Mouse (Mus musculus) midbrain, embryonic 14.5 days (tissue): Measurements from ENCODE around the gene Lingo1. TPM values are rescaled to one million over a fixed set of nuclear protein-coding genes. Genes with fewer than 3 reads are reported as not detected.

ENCODE experiments used
- ATAC-seq: fragments of 200-750 bp; cut with Nextera tagmentation; 2 replicates; pipeline ENCODE4 v1.8.0; 2017; ENCODE audit warnings: moderate number of reproducible peaks, moderate library complexity; ENCODE audit not compliant: low FRiP score, low TSS enrichment
- DNase-seq: peaks from one replicate; pipeline ENCODE4 v3.0.0-alpha.2; 2015
- H3K27ac ChIP-seq: fragments of 300-500 bp; sonication (generic); replicated peaks from 2 replicates; pipeline ENCODE4 v1.5.1; 2014; ENCODE audit warnings: mild to moderate bottlenecking, low read depth, low read length, moderate library complexity
- H3K27me3 ChIP-seq: fragments of 300-500 bp; sonication (generic); 2 replicates; pipeline ENCODE4 v1.6.1; 2014; ENCODE audit warnings: low read length, control low read depth, mixed read lengths; ENCODE audit not compliant: control insufficient read depth, insufficient read depth
- H3K36me3 ChIP-seq: fragments of 300-500 bp; sonication (generic); 2 replicates; pipeline ENCODE4 v1.6.1; 2014; ENCODE audit warnings: low read length, control low read depth; ENCODE audit not compliant: control insufficient read depth, insufficient read depth
- H3K4me1 ChIP-seq: fragments of 300-500 bp; sonication (generic); 2 replicates; pipeline ENCODE4 v1.6.1; 2014; ENCODE audit warnings: mild to moderate bottlenecking, antibody characterized with exemption, low read length, control low read depth; ENCODE audit not compliant: control insufficient read depth, insufficient read depth
- H3K4me2 ChIP-seq: fragments of 300-500 bp; sonication (generic); 2 replicates; pipeline ENCODE4 v1.6.1; 2014; ENCODE audit warnings: mild to moderate bottlenecking, low read length, moderate library complexity
- H3K4me3 ChIP-seq: fragments of 300-500 bp; sonication (generic); replicated peaks from 2 replicates; pipeline ENCODE4 v1.5.1; 2014; ENCODE audit warnings: low read depth, low read length
- H3K9ac ChIP-seq: fragments of 300-500 bp; sonication (generic); replicated peaks from 2 replicates; pipeline ENCODE4 v1.6.1; 2014; ENCODE audit warnings: mild to moderate bottlenecking, low read length, moderate library complexity
- H3K9me3 ChIP-seq: fragments of 300-500 bp; sonication (generic); 2 replicates; pipeline ENCODE4 v1.6.1; 2016; ENCODE audit warnings: low read length, control low read depth, mixed read lengths; ENCODE audit not compliant: control insufficient read depth
- WGBS: fragments of 180-500 bp; shearing (Covaris S2); extraction: QIAGEN DNeasy Blood & Tissue Kit; methylation state at CpG from one replicate; pipeline ENCODE4 v1.1.7; 2014; 5-methylcytosine and 5-hydroxymethylcytosine counted together
- polyA plus RNA-seq: library from polyadenylated mRNA; unstranded; fragments of >200 nt; fragmentation: Nextera tagmentation; extraction: Ambion mirVana; gene quantifications from 2 replicates; pipeline ENCODE4 v1.2.1, GENCODE M21; 2014

Gene Lingo1
- polyA plus RNA-seq, 1 experiment from 2014 or later = 49.4 TPM

DNA sequence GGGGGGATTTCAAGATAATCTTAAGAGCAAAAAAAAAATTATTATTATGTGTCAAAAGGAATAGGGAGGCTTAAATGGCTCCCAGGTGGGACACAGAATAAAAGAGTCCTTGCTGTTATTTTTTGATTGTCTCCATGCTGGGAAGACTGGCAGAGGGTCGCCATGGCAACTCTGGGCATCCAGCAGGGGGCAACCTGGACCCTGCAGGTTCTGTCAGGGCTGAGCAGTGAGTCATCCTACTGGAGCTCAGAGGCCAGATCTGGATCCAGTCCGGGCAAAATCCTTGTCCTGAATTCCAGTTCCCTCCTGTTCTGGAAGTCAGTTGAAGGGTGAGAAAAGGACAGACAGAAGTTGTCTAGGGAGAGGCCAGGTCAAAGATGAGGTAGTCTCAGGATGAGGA lies 144.7 kb downstream of the Lingo1 start:
- Histone ChIP-seq H3K36me3 (no peaks in the 10 kb centered on the region), H3K4me2 (no peak overlapping the region), H3K9ac (no peak overlapping the region), H3K4me1 (peaks cover 9% of the 10 kb centered on the region), H3K27ac (no peak overlapping the region), H3K9me3 (no peaks in the 10 kb centered on the region), H3K4me3 (no peak overlapping the region), H3K27me3 (0 out of 2 replicates have a peak, but pooled peaks cover 3% of the 10 kb centered on the region)
- ATAC-seq = no peak
- 41% methylated on average over 2 of the region's 2 CpGs for WGBS
- DNase-seq = peak; percentile 49

DNA sequence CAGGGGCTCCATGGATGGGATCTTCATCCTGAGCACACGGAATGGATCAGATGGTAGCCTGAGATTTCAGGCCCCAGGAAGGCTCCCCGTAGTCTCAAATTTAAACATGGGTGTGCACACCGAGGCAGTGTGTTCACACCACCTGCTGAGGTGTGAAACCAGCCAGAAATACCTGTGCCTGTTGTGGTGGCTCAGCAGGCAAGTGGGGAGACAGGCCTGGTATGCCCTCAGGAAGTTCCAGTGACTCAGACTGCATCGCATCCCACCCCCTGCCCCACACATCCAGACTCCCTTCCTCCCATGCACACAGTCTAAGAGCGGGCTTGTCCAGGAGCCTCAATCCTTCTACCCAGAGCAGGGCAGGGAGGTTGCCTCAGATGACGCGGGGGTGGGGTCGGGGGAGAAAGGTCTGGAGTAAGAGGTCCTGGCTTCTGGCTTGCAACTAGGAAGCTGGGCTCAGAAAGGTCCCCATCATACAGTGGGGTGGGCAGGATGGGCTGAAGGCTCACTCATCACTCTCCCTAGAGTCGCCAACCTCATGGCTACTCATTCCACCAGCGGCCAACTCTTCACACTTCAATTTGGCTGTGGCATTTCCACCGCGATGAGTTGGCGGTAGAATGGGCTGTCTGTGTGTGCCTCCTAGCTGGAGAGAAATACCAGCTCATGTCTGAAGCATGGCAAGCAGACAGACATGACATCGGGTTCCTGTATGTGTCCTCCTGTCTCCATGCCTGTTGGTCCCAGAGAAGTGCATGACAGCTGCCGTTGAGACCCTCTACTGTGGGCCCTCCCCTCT lies 149.8 kb downstream of the Lingo1 start:
- Histone ChIP-seq H3K27me3 (no peaks in the 10 kb centered on the region), H3K9me3 (no peaks in the 10 kb centered on the region), H3K9ac (no peak overlapping the region), H3K36me3 (no peaks in the 10 kb centered on the region), H3K27ac (no peak overlapping the region), H3K4me3 (no peak overlapping the region), H3K4me2 (no peak overlapping the region), H3K4me1 (no peaks in the 10 kb centered on the region)
- DNase-seq = no peak
- WGBS = 94% methylated on average over 15 of the region's 15 CpGs
- no peak for ATAC-seq

DNA sequence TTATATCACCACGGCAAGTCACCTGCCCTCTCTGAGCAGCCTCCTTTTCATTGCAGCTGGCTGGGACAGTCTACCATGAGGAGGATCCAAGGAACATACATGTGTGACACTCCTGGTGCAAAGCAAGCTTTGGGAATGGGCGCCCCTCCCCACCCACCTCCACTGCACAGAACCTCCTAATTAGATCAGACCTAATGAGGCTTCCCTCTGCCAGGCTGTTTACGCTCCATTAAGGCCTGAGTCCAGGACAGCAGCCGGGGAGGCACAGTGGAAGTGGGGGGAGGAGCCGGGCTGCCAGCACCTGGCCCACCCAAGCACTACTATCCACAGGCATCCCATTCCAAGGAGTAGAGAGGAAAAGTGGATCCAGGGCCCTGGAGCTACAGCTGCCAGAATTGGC lies 152.8 kb downstream of the Lingo1 start:
- DNase-seq = no peak
- no peak overlapping the region for H3K9ac ChIP-seq
- 55% methylated on average over 5 of the region's 5 CpGs for WGBS

DNA sequence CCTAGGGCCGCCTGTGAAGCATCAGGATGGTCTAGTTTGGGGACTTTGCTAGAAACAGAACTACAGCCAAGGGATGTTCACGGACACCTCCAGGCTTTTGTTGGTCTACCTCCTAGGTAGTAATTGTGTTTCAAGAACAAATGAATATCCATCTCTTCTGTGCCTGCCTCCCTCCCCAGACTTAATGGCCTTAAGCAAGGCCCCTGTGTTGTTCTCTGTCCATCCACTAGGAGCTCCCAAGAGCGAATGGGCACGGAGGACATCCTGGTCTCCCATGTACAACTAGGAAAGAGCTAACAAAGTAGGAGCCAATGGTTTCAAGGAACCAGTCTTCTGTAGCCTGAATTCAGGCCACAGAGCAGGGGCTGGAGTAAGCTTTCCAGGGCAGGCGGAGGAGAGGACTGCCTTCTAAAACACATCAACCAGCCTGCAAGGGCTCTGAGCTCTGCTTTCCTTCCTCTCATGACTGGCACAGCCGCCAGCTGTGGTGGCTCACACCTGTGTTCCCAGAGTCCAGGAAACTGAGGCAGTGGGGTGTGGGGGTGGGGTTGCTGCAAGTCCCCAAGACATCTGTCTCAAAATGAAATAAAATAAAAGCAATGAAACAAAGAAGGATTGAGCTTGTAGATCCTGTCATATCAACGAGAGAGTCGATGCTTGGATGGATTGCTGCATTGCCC lies 157.9 kb downstream of the Lingo1 start:
- WGBS = 56% methylated on average over 8 of the region's 8 CpGs
- 0 out of 2 replicates have a peak, but pooled peaks cover 7% of the 10 kb centered on the region for H3K4me1 ChIP-seq
- no peak overlapping the region for H3K4me3 ChIP-seq
- H3K36me3 ChIP-seq = no peaks in the 10 kb centered on the region
- DNase-seq (peak; percentile 64), ATAC-seq (no peak)
- H3K9ac ChIP-seq = no peak overlapping the region
- no peak overlapping the region for H3K27ac ChIP-seq
- H3K27me3 ChIP-seq = peaks cover 13% of the 10 kb centered on the region
- no peak overlapping the region for H3K4me2 ChIP-seq
- no peaks in the 10 kb centered on the region for H3K9me3 ChIP-seq

More for the DNA sequence above, 152.8 kb downstream of the Lingo1 start:
- H3K36me3 ChIP-seq = no peaks in the 10 kb centered on the region
- H3K27me3 ChIP-seq = peaks cover 2% of the 10 kb centered on the region; the same call in 1 of the 2 replicates
- no peaks in the 10 kb centered on the region for H3K9me3 ChIP-seq
- H3K4me2 ChIP-seq = no peak overlapping the region
- no peak overlapping the region for H3K4me3 ChIP-seq
- H3K27ac ChIP-seq = no peak overlapping the region
- no peaks in the 10 kb centered on the region for H3K4me1 ChIP-seq
- ATAC-seq = 0 out of 2 replicates have a peak, but pooled peaks have one; percentile 17

DNA sequence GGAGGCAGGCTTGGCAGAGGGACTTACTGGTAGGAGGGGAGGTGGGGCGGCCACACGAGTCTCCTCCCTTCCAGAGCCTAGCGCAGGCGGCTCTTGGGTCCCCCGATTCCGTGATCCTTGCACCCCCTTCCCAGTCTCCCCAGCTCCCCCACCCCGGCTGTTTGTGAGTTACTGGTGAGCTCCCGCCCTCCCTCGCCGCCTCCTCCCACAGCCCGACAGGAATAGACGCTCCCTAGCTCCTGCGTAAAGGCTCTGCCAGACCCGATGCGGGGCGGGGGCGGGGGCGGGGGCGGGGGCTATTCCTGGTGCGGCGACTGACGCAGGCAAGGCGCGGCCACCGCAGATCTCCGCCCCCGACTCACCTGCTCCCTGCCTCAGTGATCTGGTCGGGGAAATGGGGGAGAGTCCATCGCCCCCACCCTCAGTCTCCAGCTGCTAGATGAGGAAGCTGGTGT lies 158.8 kb downstream of the Lingo1 start:
- Histone ChIP-seq H3K9me3 (no peaks in the 10 kb centered on the region), H3K4me1 (peaks cover 16% of the 10 kb centered on the region; the same call in 1 of the 2 replicates)

DNA sequence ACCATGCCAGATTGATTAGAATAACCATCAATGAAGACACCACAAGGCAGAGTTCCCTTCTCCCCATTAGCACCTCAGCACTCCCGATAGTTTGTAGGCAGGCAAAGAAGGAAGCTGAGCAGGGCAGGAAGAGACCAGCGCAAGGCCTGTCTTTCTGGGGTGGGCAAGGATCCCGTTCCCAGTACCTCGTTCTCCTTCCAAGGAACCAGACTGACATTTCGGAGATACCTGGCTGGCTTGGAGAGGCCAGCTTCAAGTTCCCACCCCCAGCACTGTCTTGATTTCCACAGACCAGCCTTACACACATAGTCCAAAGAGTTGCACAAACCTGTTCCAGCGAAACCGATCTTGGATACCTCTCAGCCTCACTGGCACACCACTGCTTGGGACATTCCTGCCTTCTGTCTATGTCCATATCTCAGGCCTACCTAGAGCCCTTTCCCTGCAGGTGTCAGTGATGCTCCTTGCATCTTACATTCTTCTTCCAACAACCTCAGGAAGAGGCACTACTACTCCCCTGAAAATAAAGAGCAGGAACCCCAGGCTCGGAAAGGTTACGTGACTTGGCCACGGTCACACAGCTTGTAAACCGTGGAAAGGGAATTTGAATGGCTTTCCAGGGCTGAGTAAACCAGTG lies 159.4 kb downstream of the Lingo1 start:
- H3K27me3 ChIP-seq = peaks cover 13% of the 10 kb centered on the region
- peaks cover 20% of the 10 kb centered on the region; the same call in 1 of the 2 replicates for H3K4me1 ChIP-seq
- no peak for DNase-seq

More for the DNA sequence above, 158.8 kb downstream of the Lingo1 start:
- Histone ChIP-seq H3K27me3 (peaks cover 13% of the 10 kb centered on the region), H3K27ac (no peak overlapping the region), H3K36me3 (no peaks in the 10 kb centered on the region), H3K9ac (no peak overlapping the region), H3K4me2 (peak overlapping the region; percentile 37), H3K4me3 (no peak overlapping the region)
- DNase-seq (no peak), ATAC-seq (no peak)
- WGBS = 2% methylated on average over 29 of the region's 29 CpGs

DNA sequence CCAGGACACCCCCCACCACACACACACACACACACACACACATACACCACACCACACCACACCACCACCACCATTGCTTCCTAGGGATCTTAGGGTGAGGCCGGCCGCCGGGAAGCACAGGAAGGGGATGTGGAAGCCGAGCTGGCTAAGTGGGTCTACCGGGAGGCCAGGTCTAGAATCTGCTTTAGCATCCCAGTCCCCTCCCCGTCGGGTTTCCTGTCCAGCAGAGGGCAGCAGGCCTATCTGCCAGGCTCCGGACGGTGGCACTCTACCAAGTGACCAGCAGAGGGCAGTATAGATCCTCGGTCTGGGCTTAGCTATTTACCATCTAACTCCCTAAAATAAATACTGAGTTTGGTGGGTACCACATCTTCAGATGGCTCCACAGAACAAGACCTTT lies 160.1 kb downstream of the Lingo1 start:
- 0% methylated on average over 10 of the region's 10 CpGs for WGBS
- ATAC-seq (peak; percentile 74), DNase-seq (peak; percentile 97)
- Histone ChIP-seq H3K9ac (peak overlapping the region; percentile 97), H3K9me3 (no peaks in the 10 kb centered on the region), H3K4me2 (peak overlapping the region; percentile 80), H3K27ac (peak overlapping the region; percentile 95), H3K27me3 (peaks cover 13% of the 10 kb centered on the region), H3K4me1 (peaks cover 20% of the 10 kb centered on the region; the same call in 1 of the 2 replicates), H3K4me3 (peak overlapping the region; percentile 91), H3K36me3 (no peaks in the 10 kb centered on the region)

More for the DNA sequence above, 159.4 kb downstream of the Lingo1 start:
- H3K9me3 ChIP-seq = no peaks in the 10 kb centered on the region
- no peak overlapping the region; the same call in 1 of the 2 replicates for H3K4me2 ChIP-seq
- no peak overlapping the region for H3K9ac ChIP-seq
- H3K36me3 ChIP-seq = no peaks in the 10 kb centered on the region
- H3K27ac ChIP-seq = no peak overlapping the region
- WGBS = 47% methylated on average over 11 of the region's 11 CpGs
- no peak overlapping the region for H3K4me3 ChIP-seq
- no peak for ATAC-seq

DNA sequence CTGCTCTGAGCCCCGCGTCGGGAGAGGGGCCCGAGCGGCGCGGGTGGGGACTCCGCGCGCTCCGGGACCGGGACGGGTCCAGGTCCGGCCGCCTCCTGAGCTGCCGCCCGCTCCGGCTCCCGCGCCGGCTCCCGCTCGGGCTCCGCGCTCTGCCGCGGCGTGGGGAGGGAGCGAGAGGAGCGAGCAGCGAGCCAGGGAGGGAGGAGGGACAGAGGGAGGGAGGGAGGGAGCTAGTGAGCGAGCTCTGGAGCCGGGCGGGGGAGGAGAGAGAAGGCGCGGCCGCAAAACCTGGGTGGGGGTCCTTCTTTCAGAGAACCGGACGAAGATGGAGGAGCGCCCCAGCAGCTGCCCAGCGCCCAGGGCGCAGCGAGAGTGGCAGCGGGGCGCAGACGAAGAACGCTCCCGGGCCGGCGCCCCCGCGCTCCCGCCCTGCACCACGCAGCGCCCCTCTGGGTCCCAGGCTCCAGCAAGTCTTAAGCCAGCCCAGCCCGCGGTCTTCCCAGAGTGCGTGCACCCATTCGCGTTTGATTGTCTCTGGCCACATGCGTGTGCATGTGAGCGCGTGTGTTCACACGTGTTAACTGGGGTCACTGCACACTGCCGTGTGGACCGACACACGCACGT lies 160.7 kb downstream of the Lingo1 start:
- DNase-seq = peak; percentile 92
- no peaks in the 10 kb centered on the region for H3K36me3 ChIP-seq
- WGBS = under 1% methylated on average over 66 of the region's 68 CpGs
- peaks cover 20% of the 10 kb centered on the region; the same call in 1 of the 2 replicates for H3K4me1 ChIP-seq
- H3K9ac ChIP-seq = peak overlapping the region; percentile 97
- peaks cover 13% of the 10 kb centered on the region for H3K27me3 ChIP-seq
- ATAC-seq = peak; percentile 82
- peak overlapping the region; percentile 80 for H3K4me2 ChIP-seq
- H3K4me3 ChIP-seq = peak overlapping the region; percentile 91
- peak overlapping the region; percentile 95 for H3K27ac ChIP-seq
- H3K9me3 ChIP-seq = no peaks in the 10 kb centered on the region
